Mouse (Mus musculus) kidney, embryonic 16.5 days (tissue): ENCODE data around the gene Klhl11. TPM values are rescaled to one million over a fixed set of nuclear protein-coding genes. Genes with fewer than 3 reads are reported as not detected.
A peak's percentile ranks its signal among the peaks of the same experiment; 100 is the strongest.

Source experiments
- ATAC-seq: fragments of 200-750 bp; cut with Nextera tagmentation; 2 replicates; pipeline ENCODE4 v1.8.0; 2017; ENCODE audit warnings: moderate TSS enrichment; ENCODE audit not compliant: low FRiP score, low TSS enrichment
- H3K27ac ChIP-seq: fragments of 300-500 bp; sonication (generic); 2 replicates; pipeline ENCODE4 v1.5.1; 2014; ENCODE audit warnings: low read length
- H3K27me3 ChIP-seq: fragments of 300-500 bp; sonication (generic); 2 replicates; pipeline ENCODE4 v1.6.1; 2014; ENCODE audit warnings: low read length, control low read depth, mixed read lengths; ENCODE audit not compliant: insufficient read depth
- H3K36me3 ChIP-seq: fragments of 300-500 bp; sonication (generic); 2 replicates; pipeline ENCODE4 v1.6.1; 2014; ENCODE audit warnings: low read length, control low read depth, mixed read lengths; ENCODE audit not compliant: insufficient read depth
- H3K4me1 ChIP-seq: fragments of 300-500 bp; sonication (generic); 2 replicates; pipeline ENCODE4 v1.6.1; 2014; ENCODE audit warnings: low read length, control low read depth, mixed read lengths; ENCODE audit not compliant: insufficient read depth
- H3K4me2 ChIP-seq: fragments of 300-500 bp; sonication (generic); replicated peaks from 2 replicates; pipeline ENCODE4 v1.6.1; 2014; ENCODE audit warnings: low read depth, low read length
- H3K4me3 ChIP-seq: fragments of 300-500 bp; sonication (generic); 2 replicates; pipeline ENCODE4 v1.5.1; 2014; ENCODE audit warnings: mild to moderate bottlenecking, low read length
- H3K9ac ChIP-seq: fragments of 300-500 bp; sonication (generic); replicated peaks from 2 replicates; pipeline ENCODE4 v1.6.1; 2014; ENCODE audit warnings: low read length
- H3K9me3 ChIP-seq: fragments of 300-500 bp; sonication (generic); 2 replicates; pipeline ENCODE4 v1.6.1; 2016; ENCODE audit warnings: low read length, control low read depth
- WGBS: fragments of 180-500 bp; shearing (Covaris S2); extraction: QIAGEN DNeasy Blood & Tissue Kit; methylation state at CpG from one replicate; pipeline ENCODE4 v1.1.7; 2014; 5-methylcytosine and 5-hydroxymethylcytosine counted together
- polyA plus RNA-seq: library from polyadenylated mRNA; unstranded; fragments of >200 nt; fragmentation: Nextera tagmentation; extraction: Ambion mirVana; gene quantifications from 2 replicates; pipeline ENCODE4 v1.2.1, GENCODE M21; 2015

The Klhl11 gene
- 8.4 and 10.1 TPM in 2 replicates for polyA plus RNA-seq

- Histone ChIP-seq H3K9ac (peak within 1 kb of the TSS; percentile 88), H3K36me3 (peaks cover 9% of the 10 kb centered on the region; the same call in 1 of the 2 replicates), H3K27ac (peak within 1 kb of the TSS; percentile 49), H3K4me3 (peak within 1 kb of the TSS; percentile 81), H3K9me3 (no peaks in the 10 kb centered on the region), H3K4me2 (peak within 1 kb of the TSS; percentile 96), H3K27me3 (no peaks in the 10 kb centered on the region), H3K4me1 (peaks cover 17% of the 10 kb centered on the region)
- under 1% methylated on average over 83 of the region's 83 CpGs for WGBS
- peak; percentile 93 for ATAC-seq
Observed at GRCm38 (mm10) chr11:100472197-100472934, at the start of gene Klhl11. Gene Klhl11, minus strand, starts transcription at chr11:100472741.

GRCm38 (mm10) chr11:100520838-100521237 is 48.3 kb upstream of the Klhl11 start:
- Histone ChIP-seq H3K4me3 (no peak overlapping the region), H3K27me3 (no peaks in the 10 kb centered on the region), H3K4me2 (no peak overlapping the region), H3K9ac (no peak overlapping the region), H3K27ac (peak overlapping the region; percentile 35), H3K4me1 (peaks cover 36% of the 10 kb centered on the region), H3K36me3 (peaks cover 47% of the 10 kb centered on the region), H3K9me3 (no peaks in the 10 kb centered on the region)
- WGBS: 41% methylated on average over 15 of the region's 15 CpGs
- peak; percentile 83 for ATAC-seq

GRCm38 (mm10) chr11:100519188-100519587 is 46.6 kb upstream of the Klhl11 start:
- Histone ChIP-seq H3K36me3 (peaks cover 62% of the 10 kb centered on the region), H3K9me3 (no peaks in the 10 kb centered on the region), H3K4me1 (peaks cover 20% of the 10 kb centered on the region), H3K27me3 (no peaks in the 10 kb centered on the region), H3K4me2 (no peak overlapping the region), H3K4me3 (no peak overlapping the region), H3K27ac (peak overlapping the region; percentile 75), H3K9ac (no peak overlapping the region)
- 55% methylated on average over 7 of the region's 7 CpGs for WGBS
- no peak for ATAC-seq

DNA sequence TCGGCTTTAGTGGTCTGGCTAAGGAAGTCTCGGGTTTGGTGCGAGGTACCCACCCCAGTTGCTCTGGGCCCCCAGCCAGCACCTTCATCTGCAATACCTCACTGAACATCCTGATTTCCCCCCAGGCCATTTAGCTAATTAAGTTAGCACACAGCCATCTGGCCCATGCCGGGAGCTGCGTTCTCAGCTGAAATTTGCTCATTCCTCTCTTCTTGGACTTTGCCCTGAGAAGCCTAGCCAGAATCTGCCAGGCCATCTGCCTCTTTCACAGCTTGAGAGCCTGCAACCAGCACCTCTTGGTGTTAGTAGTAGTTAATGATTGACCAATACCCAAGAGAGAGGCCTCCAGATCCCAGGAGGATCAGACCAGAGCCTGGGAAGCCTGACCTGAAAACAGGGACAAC is 45.6 kb upstream of the Klhl11 start:
- H3K4me3 ChIP-seq: no peak overlapping the region
- peak overlapping the region; percentile 75 for H3K27ac ChIP-seq
- H3K4me1 ChIP-seq: peaks cover 20% of the 10 kb centered on the region
- WGBS: 39% methylated on average over 5 of the region's 5 CpGs
- ATAC-seq: peak; percentile 72
- H3K4me2 ChIP-seq: no peak overlapping the region
- H3K27me3 ChIP-seq: no peaks in the 10 kb centered on the region
- peaks cover 67% of the 10 kb centered on the region for H3K36me3 ChIP-seq
- no peak overlapping the region for H3K9ac ChIP-seq
- no peaks in the 10 kb centered on the region for H3K9me3 ChIP-seq

DNA sequence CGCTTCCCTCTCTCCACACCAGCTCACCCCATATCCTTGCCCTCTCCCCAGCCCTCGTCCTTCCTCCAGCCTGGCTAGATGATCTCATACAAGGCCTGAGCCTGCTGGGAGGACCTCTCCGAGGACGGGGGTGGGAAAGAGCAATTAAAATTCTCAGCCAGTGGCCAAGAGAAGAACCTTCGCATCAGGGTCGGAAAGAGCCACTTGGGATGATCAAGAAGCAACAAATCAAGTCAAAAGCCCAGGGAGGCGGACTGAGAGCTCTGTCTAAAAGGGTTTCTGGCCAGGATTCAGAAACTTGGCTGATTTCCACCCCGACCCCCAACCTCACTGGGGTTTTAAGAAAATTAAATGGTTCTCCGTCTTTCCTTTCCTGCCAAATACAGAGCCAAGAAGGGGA is 43.8 kb upstream of the Klhl11 start:
- ATAC-seq: no peak

GRCm38 (mm10) chr11:100515789-100516188 is 43.2 kb upstream of the Klhl11 start:
- Histone ChIP-seq H3K27me3 (no peaks in the 10 kb centered on the region), H3K4me3 (no peak overlapping the region), H3K4me2 (no peak overlapping the region), H3K4me1 (peaks cover 20% of the 10 kb centered on the region), H3K9ac (no peak overlapping the region), H3K27ac (no peak overlapping the region), H3K9me3 (no peaks in the 10 kb centered on the region), H3K36me3 (peaks cover 62% of the 10 kb centered on the region)
- 92% methylated on average over 9 of the region's 9 CpGs for WGBS
- no peak for ATAC-seq

More for the DNA sequence above, 43.8 kb upstream of the Klhl11 start:
- Histone ChIP-seq H3K4me2 (no peak overlapping the region), H3K4me1 (peaks cover 20% of the 10 kb centered on the region), H3K36me3 (peaks cover 59% of the 10 kb centered on the region), H3K9me3 (no peaks in the 10 kb centered on the region), H3K27ac (no peak overlapping the region), H3K4me3 (no peak overlapping the region), H3K27me3 (no peaks in the 10 kb centered on the region), H3K9ac (no peak overlapping the region)
- whole genome bisulfite sequencing: 49% methylated on average over 9 of the region's 9 CpGs

- 89% methylated on average over 9 of the region's 9 CpGs for WGBS
- peaks cover 59% of the 10 kb centered on the region for H3K36me3 ChIP-seq
Observed at GRCm38 (mm10) chr11:100515061-100515460, 42.5 kb upstream of the Klhl11 start.

DNA sequence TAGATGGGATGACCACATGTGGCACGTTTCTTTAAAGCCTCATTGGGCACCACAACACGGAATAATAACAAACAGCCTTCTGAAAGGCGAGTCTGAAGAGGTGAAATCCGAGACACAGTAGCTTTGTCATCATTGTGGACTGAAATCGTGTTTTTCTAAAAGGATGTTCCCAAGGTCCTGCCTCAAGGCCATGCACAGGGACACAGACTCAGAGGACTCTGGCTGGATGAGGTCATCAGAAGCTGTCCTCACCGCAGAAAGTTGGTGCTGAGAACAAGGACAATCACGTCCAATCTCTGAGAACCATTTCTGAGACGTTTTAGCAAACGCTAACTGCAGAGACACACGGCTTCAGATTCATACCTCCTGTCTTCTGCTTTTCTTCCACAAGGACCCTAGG is 41.2 kb upstream of the Klhl11 start:
- no peak overlapping the region for H3K27ac ChIP-seq
- WGBS: 70% methylated on average over 10 of the region's 10 CpGs
- no peaks in the 10 kb centered on the region for H3K27me3 ChIP-seq
- H3K36me3 ChIP-seq: peaks cover 56% of the 10 kb centered on the region
- H3K9me3 ChIP-seq: no peaks in the 10 kb centered on the region
- no peak overlapping the region for H3K9ac ChIP-seq
- no peak overlapping the region for H3K4me3 ChIP-seq
- H3K4me2 ChIP-seq: no peak overlapping the region
- H3K4me1 ChIP-seq: 0 out of 2 replicates have a peak, but pooled peaks cover 3% of the 10 kb centered on the region
- ATAC-seq: no peak

More at GRCm38 (mm10) chr11:100515061-100515460, 42.5 kb upstream of the Klhl11 start:
- H3K27ac ChIP-seq: no peak overlapping the region
- ATAC-seq: no peak
- no peaks in the 10 kb centered on the region for H3K9me3 ChIP-seq
- H3K9ac ChIP-seq: no peak overlapping the region
- no peak overlapping the region for H3K4me2 ChIP-seq
- no peak overlapping the region for H3K4me3 ChIP-seq
- H3K27me3 ChIP-seq: no peaks in the 10 kb centered on the region
- peaks cover 13% of the 10 kb centered on the region for H3K4me1 ChIP-seq

GRCm38 (mm10) chr11:100512384-100512783 is 39.8 kb upstream of the Klhl11 start:
- 83% methylated on average over 1 of the region's 1 CpGs for WGBS
- Histone ChIP-seq H3K4me2 (no peak overlapping the region), H3K4me1 (0 out of 2 replicates have a peak, but pooled peaks cover under 1% of the 10 kb centered on the region), H3K9ac (no peak overlapping the region), H3K36me3 (peaks cover 58% of the 10 kb centered on the region), H3K9me3 (no peaks in the 10 kb centered on the region), H3K27ac (no peak overlapping the region), H3K4me3 (no peak overlapping the region), H3K27me3 (no peaks in the 10 kb centered on the region)
- ATAC-seq: no peak

GRCm38 (mm10) chr11:100510556-100510955 is 38.0 kb upstream of the Klhl11 start:
- no peak overlapping the region for H3K4me2 ChIP-seq
- no peaks in the 10 kb centered on the region for H3K27me3 ChIP-seq
- H3K27ac ChIP-seq: no peak overlapping the region
- H3K36me3 ChIP-seq: peaks cover 53% of the 10 kb centered on the region
- H3K9me3 ChIP-seq: no peaks in the 10 kb centered on the region
- no peaks in the 10 kb centered on the region for H3K4me1 ChIP-seq
- ATAC-seq: no peak
- H3K4me3 ChIP-seq: no peak overlapping the region
- WGBS: 98% methylated on average over 2 of the region's 2 CpGs
- H3K9ac ChIP-seq: no peak overlapping the region
